Mouse (Mus musculus): ENCODE data around the gene Elovl6. TPM values are rescaled to one million over a fixed set of nuclear protein-coding genes. Genes with fewer than 3 reads are reported as not detected.

The Elovl6 gene
- polyA plus RNA-seq, 1 experiment from 2014 or later: 28.3 TPM

DNA sequence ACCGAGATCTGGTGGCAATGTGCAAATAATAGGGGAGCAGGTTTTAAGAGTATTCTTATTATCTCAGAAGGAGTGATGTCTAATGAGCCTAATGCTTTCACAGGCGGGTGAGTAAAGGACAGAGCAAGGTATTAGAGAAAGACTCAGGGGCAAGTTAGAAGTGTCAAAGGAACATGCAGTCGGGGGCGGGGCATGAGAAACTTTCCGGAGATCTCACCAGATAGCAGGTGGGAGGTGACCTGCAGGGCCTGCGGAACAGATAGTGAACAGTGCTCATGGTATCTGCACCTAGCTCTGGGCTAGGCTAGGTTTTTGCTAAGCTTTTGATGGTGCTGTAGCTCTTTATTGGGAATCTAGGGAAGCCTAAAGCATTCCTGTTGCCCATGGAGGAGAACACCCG lies 25.4 kb downstream of the Elovl6 start:
- Histone ChIP-seq H3K9me3 (ENCODE audit: control insufficient read depth, low read length) (no peaks in the 10 kb centered on the region), H3K36me3 (ENCODE audit: control insufficient read depth, insufficient read depth, low read length) (no peaks in the 10 kb centered on the region), H3K4me2 (no peak overlapping the region), H3K4me1 (replicated peaks; ENCODE audit: control insufficient read depth, insufficient read depth, low read length) (peaks cover 7% of the 10 kb centered on the region; the same call in 1 of the 2 replicates), H3K9ac (ENCODE audit: low read depth, low read length) (no peak overlapping the region), H3K27me3 (replicated peaks; ENCODE audit: control insufficient read depth, insufficient read depth, low read length) (no peaks in the 10 kb centered on the region), H3K27ac (ENCODE audit: low read depth, low read length) (no peak overlapping the region), H3K4me3 (ENCODE audit: low read depth, low read length) (no peak overlapping the region)
- WGBS: 76% methylated on average over 7 of the region's 7 CpGs
- no peak for DNase-seq (ENCODE audit: low spot score)
- no peak for ATAC-seq (replicated peaks; ENCODE audit: low FRiP score)

DNA sequence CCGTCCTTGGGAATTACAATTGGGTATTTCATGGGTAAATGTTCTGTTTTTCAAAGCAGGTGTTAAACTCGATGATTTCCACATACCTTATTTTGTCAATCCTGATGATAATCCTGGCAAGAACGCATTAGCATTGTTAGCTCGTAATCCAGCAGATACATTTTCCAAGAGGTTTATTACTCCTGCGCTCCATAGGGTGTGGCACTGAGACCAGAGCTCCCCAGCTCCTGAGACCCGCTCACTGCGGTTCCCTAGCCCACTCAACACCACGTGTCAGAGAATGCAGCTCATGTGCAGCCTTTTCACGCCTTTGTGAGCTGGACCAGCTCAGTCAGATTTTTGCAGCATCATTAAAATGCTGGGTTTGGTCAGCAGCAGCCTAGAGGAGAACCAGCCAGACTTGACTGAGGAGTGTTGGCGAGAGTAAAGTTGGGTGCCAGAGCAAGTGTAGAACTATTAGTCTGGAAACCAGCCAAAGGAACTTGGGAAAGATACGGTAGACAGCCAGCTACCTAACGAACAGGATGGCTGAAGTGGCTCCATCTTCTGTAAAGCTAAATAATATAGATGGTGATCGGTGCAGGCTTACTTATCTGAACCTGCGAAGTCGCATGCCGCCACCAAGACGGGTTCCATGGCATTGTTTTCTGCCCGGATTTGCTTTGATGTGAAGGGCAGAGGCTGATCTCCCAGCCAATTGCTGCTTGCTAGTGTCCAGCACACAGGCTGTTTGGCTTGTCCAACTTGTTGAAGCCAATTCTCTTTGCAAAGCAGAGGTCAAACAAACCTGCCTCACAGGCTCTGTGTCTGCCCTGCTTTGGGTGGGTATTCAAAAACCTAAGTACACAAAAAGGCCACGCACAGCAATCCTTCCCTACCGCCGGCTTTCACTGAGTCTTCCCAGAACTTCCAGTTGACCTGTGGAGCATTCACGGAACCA lies 26.1 kb downstream of the Elovl6 start:
- Histone ChIP-seq H3K27me3 (replicated peaks; ENCODE audit: control insufficient read depth, insufficient read depth, low read length) (no peaks in the 10 kb centered on the region), H3K9ac (ENCODE audit: low read depth, low read length) (no peak overlapping the region), H3K9me3 (ENCODE audit: control insufficient read depth, low read length) (no peaks in the 10 kb centered on the region), H3K4me2 (no peak overlapping the region), H3K4me3 (ENCODE audit: low read depth, low read length) (no peak overlapping the region), H3K4me1 (replicated peaks; ENCODE audit: control insufficient read depth, insufficient read depth, low read length) (peaks cover 3% of the 10 kb centered on the region; the same call in 1 of the 2 replicates), H3K36me3 (ENCODE audit: control insufficient read depth, insufficient read depth, low read length) (no peaks in the 10 kb centered on the region), H3K27ac (ENCODE audit: low read depth, low read length) (no peak overlapping the region)
- ATAC-seq (replicated peaks; ENCODE audit: low FRiP score): no peak
- DNase-seq (ENCODE audit: low spot score): no peak
- 87% methylated on average over 22 of the region's 22 CpGs for WGBS

- Histone ChIP-seq H3K27ac (ENCODE audit: low read depth, low read length) (no peak overlapping the region), H3K9me3 (ENCODE audit: control insufficient read depth, low read length) (no peaks in the 10 kb centered on the region), H3K9ac (ENCODE audit: low read depth, low read length) (no peak overlapping the region), H3K27me3 (replicated peaks; ENCODE audit: control insufficient read depth, insufficient read depth, low read length) (no peaks in the 10 kb centered on the region), H3K36me3 (ENCODE audit: control insufficient read depth, insufficient read depth, low read length) (peaks cover 2% of the 10 kb centered on the region; the same call in 1 of the 2 replicates), H3K4me1 (replicated peaks; ENCODE audit: control insufficient read depth, insufficient read depth, low read length) (peaks cover 3% of the 10 kb centered on the region; the same call in 1 of the 2 replicates), H3K4me3 (ENCODE audit: low read depth, low read length) (no peak overlapping the region), H3K4me2 (no peak overlapping the region)
- ATAC-seq (replicated peaks; ENCODE audit: low FRiP score): no peak
- WGBS: 74% methylated on average over 9 of the region's 9 CpGs
- DNase-seq (ENCODE audit: low spot score): no peak
Measured at GRCm38 (mm10) chr3:129560068-129560467, 27.9 kb downstream of the Elovl6 start.

- H3K9me3 ChIP-seq (ENCODE audit: control insufficient read depth, low read length): no peaks in the 10 kb centered on the region
- H3K4me2 ChIP-seq: no peak overlapping the region
- no peak for DNase-seq (ENCODE audit: low spot score)
- ATAC-seq (replicated peaks; ENCODE audit: low FRiP score): no peak
- no peak overlapping the region for H3K4me3 ChIP-seq (ENCODE audit: low read depth, low read length)
- H3K4me1 ChIP-seq (replicated peaks; ENCODE audit: control insufficient read depth, insufficient read depth, low read length): peaks cover 10% of the 10 kb centered on the region
- WGBS: 82% methylated on average over 10 of the region's 10 CpGs
- H3K27me3 ChIP-seq (replicated peaks; ENCODE audit: control insufficient read depth, insufficient read depth, low read length): no peaks in the 10 kb centered on the region
- no peak overlapping the region for H3K27ac ChIP-seq (ENCODE audit: low read depth, low read length)
- H3K36me3 ChIP-seq (ENCODE audit: control insufficient read depth, insufficient read depth, low read length): peaks cover 2% of the 10 kb centered on the region; the same call in 1 of the 2 replicates
- no peak overlapping the region for H3K9ac ChIP-seq (ENCODE audit: low read depth, low read length)
Measured at GRCm38 (mm10) chr3:129561011-129561410, 28.9 kb downstream of the Elovl6 start.

DNA sequence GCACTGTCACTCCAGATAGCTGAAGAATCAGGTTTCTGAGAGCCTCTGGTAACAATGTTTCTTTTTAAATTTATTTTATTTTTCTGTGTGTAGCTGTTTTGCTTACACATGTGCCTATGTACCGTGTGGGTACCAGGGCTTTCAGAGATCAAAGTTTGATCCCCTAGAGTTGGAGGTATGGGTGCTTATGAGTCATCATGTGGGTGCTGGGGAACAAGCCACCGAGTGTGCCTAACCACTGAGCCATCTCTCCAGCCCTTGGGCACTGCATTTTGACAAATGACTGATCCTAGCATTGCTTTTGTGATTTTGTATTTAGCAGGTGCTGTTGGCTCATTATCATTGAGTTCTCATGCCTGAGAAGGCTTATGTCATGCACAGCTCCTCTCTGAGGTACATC lies 29.7 kb downstream of the Elovl6 start:
- no peak overlapping the region for H3K27ac ChIP-seq (ENCODE audit: low read depth, low read length)

GRCm38 (mm10) chr3:129562411-129562810 lies 30.3 kb downstream of the Elovl6 start:
- H3K4me1 ChIP-seq (replicated peaks; ENCODE audit: control insufficient read depth, insufficient read depth, low read length): peaks cover 12% of the 10 kb centered on the region
- 89% methylated on average over 4 of the region's 4 CpGs for WGBS

More for the DNA sequence above, 29.7 kb downstream of the Elovl6 start:
- H3K36me3 ChIP-seq (ENCODE audit: control insufficient read depth, insufficient read depth, low read length): peaks cover 2% of the 10 kb centered on the region; the same call in 1 of the 2 replicates
- ATAC-seq (replicated peaks; ENCODE audit: low FRiP score): no peak
- no peak overlapping the region for H3K9ac ChIP-seq (ENCODE audit: low read depth, low read length)
- no peak overlapping the region for H3K4me3 ChIP-seq (ENCODE audit: low read depth, low read length)
- H3K27me3 ChIP-seq (replicated peaks; ENCODE audit: control insufficient read depth, insufficient read depth, low read length): no peaks in the 10 kb centered on the region
- H3K4me1 ChIP-seq (replicated peaks; ENCODE audit: control insufficient read depth, insufficient read depth, low read length): peaks cover 12% of the 10 kb centered on the region
- DNase-seq (ENCODE audit: low spot score): no peak
- H3K4me2 ChIP-seq: no peak overlapping the region
- 87% methylated on average over 2 of the region's 2 CpGs for WGBS
- H3K9me3 ChIP-seq (ENCODE audit: control insufficient read depth, low read length): no peaks in the 10 kb centered on the region

DNA sequence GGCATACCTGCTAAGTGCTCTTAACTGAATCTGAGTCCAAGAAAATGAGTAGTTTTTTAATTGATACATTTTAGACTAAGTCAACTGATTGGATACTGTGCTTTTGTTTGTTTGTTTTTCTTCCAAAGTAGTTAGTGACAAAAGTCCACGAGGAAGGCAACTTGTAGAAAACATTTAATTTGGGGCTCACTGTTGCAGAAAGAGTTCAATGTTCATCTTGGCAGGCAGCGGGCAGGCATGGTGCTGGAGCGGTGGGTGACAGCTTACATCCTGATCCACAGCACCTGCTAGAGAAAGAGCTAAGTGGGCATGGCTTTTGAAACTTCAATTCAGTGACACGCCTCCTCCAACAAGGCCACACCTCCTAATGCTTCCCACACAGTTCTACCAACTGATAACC lies 31.7 kb downstream of the Elovl6 start:
- DNase-seq (ENCODE audit: low spot score) (no peak), ATAC-seq (replicated peaks; ENCODE audit: low FRiP score) (no peak)
- Histone ChIP-seq H3K27ac (ENCODE audit: low read depth, low read length) (no peak overlapping the region), H3K27me3 (replicated peaks; ENCODE audit: control insufficient read depth, insufficient read depth, low read length) (no peaks in the 10 kb centered on the region), H3K36me3 (ENCODE audit: control insufficient read depth, insufficient read depth, low read length) (peaks cover 2% of the 10 kb centered on the region; the same call in 1 of the 2 replicates), H3K4me1 (replicated peaks; ENCODE audit: control insufficient read depth, insufficient read depth, low read length) (peaks cover 9% of the 10 kb centered on the region), H3K4me3 (ENCODE audit: low read depth, low read length) (no peak overlapping the region), H3K9ac (ENCODE audit: low read depth, low read length) (no peak overlapping the region), H3K4me2 (no peak overlapping the region), H3K9me3 (ENCODE audit: control insufficient read depth, low read length) (no peaks in the 10 kb centered on the region)
- WGBS: 93% methylated on average over 4 of the region's 4 CpGs

More at GRCm38 (mm10) chr3:129562411-129562810, 30.3 kb downstream of the Elovl6 start:
- DNase-seq (ENCODE audit: low spot score): no peak
- peaks cover 2% of the 10 kb centered on the region; the same call in 1 of the 2 replicates for H3K36me3 ChIP-seq (ENCODE audit: control insufficient read depth, insufficient read depth, low read length)
- no peaks in the 10 kb centered on the region for H3K27me3 ChIP-seq (replicated peaks; ENCODE audit: control insufficient read depth, insufficient read depth, low read length)
- ATAC-seq (replicated peaks; ENCODE audit: low FRiP score): no peak
- H3K27ac ChIP-seq (ENCODE audit: low read depth, low read length): no peak overlapping the region
- no peak overlapping the region for H3K4me3 ChIP-seq (ENCODE audit: low read depth, low read length)
- H3K9ac ChIP-seq (ENCODE audit: low read depth, low read length): no peak overlapping the region
- H3K9me3 ChIP-seq (ENCODE audit: control insufficient read depth, low read length): no peaks in the 10 kb centered on the region
- H3K4me2 ChIP-seq: no peak overlapping the region

GRCm38 (mm10) chr3:129564852-129565251 lies 32.7 kb downstream of the Elovl6 start:
- no peak overlapping the region for H3K4me2 ChIP-seq
- peaks cover 9% of the 10 kb centered on the region for H3K4me1 ChIP-seq (replicated peaks; ENCODE audit: control insufficient read depth, insufficient read depth, low read length)
- H3K9me3 ChIP-seq (ENCODE audit: control insufficient read depth, low read length): no peaks in the 10 kb centered on the region
- H3K27me3 ChIP-seq (replicated peaks; ENCODE audit: control insufficient read depth, insufficient read depth, low read length): no peaks in the 10 kb centered on the region
- peaks cover 2% of the 10 kb centered on the region; the same call in 1 of the 2 replicates for H3K36me3 ChIP-seq (ENCODE audit: control insufficient read depth, insufficient read depth, low read length)
- no peak overlapping the region for H3K4me3 ChIP-seq (ENCODE audit: low read depth, low read length)
- WGBS: 81% methylated on average over 2 of the region's 2 CpGs
- no peak overlapping the region for H3K9ac ChIP-seq (ENCODE audit: low read depth, low read length)
- H3K27ac ChIP-seq (ENCODE audit: low read depth, low read length): no peak overlapping the region
- ATAC-seq (replicated peaks; ENCODE audit: low FRiP score): no peak
- no peak for DNase-seq (ENCODE audit: low spot score)
